Mouse (Mus musculus): ENCODE data around the gene Usp29.
A peak's percentile ranks its signal among the peaks of the same experiment; 100 is the strongest.
"Not testable (repeated sequence)": the region's sequence is repeated elsewhere in the genome, so short reads cannot be mapped to it uniquely, and the experiment has no call there.

Usp29 gene

DNA sequence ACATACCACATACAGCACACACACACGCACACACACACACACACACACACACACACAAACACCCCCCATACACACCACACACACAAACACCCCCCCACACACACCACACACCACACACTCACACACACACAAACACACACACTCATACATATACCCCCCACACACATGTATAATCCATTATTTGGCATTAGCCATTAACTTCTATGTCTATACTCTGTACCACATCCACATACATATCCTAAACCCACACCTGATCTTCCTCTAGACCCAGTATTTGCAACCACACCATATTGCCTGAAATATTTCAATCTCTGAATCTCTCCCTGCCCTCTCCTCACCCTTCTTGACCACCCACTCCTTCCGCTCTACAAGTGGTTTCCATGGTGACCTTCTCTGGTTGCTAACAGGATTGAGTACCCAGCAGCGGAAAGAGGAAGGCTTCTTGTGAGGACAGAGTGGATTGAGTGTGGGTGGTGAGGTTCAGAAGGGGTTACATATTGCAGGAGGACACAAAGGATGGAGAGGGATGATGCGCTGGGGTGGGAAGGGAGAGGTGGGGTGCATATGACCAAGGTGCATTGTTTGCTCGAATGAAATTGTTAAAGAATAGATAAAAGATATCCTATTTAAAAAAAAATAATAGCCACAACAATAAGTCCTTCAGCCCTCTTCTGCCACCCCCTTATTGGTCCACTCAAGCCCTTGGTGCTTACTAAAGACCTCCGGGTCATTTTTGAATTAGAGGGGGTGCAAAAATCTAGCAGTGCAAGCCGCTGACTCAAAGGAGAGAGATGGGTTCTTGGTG lies 195.8 kb downstream of the Usp29 start:
- DNase-seq (ENCODE audit: low spot score in 2 of 2): no peak

GRCm38 (mm10) chr7:6926731-6926995 lies 196.3 kb downstream of the Usp29 start:
- DNase-seq (ENCODE audit: low spot score in 2 of 2): no peak

DNA sequence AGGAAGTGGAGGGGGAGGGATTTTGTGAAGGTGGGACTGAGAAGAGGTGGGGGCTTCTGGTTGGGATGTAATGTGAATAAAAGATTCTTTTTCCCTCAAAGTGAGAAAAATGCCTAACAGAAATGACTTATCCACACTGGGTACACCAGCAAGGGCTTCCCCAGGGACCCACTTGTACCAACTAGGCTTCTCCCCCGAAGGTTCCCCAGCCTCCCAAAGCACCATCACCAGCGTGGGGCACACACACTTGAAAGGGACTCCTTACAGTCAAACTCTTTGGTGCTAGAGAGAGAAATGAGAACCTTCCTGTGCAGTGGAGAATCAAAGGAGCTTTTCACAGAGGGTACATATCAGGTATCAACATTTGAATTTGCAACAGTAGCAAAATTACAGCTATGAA lies 198.9 kb downstream of the Usp29 start:
- DNase-seq (ENCODE audit: low spot score in 2 of 2): no peak

GRCm38 (mm10) chr7:6934741-6935140 lies 204.4 kb downstream of the Usp29 start:
- no peak for DNase-seq (ENCODE audit: low spot score in 2 of 2)

GRCm38 (mm10) chr7:6937040-6937439 lies 206.7 kb downstream of the Usp29 start:
- peak; percentile 52 to 59 for DNase-seq (ENCODE audit: low spot score in 2 of 2)

GRCm38 (mm10) chr7:6940761-6941231 lies 210.4 kb downstream of the Usp29 start:
- no peak for DNase-seq (ENCODE audit: low spot score in 2 of 2)

DNA sequence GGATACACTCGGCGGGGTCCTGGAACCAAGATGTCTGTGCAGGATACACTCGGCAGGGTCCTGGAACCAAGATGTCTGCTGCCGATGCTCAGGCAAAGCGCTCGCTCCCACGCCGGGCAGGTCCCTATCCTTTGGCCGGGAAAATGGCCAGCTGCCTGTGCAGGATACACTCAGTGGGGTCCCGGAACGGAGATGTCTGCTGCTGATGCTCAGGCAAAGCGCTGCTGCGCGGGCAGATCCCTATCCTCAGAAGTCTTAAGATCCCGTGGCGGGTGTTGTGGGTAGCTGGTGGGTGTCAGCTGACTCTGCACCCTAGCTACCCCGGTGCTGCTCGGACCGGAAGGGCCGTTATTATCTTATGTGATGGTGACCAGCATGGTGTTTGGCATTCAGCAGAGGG lies 217.7 kb downstream of the Usp29 start:
- DNase-seq (ENCODE audit: low spot score in 2 of 2): not testable (repeated sequence)

GRCm38 (mm10) chr7:6956576-6956975 lies 226.2 kb downstream of the Usp29 start:
- no peak for DNase-seq (ENCODE audit: low spot score in 2 of 2)

DNA sequence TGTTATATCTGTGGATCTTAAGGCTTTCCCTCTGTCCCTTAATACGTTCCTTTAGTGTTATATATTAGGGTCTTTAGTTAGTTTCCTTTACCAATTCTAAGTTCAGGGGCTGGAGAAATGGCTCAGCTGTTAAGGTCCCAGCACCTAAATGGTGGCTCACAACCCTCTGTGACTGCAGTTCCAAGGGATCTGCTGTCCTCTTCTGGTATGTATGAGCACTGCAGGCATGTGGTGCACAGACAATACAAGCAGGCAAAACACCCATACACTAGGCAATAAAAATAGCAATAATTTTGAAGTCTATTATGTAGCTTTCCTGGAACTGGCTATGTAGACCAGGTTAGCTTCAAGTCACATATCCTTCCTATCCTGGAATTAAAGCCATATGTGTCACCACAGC lies 228.2 kb downstream of the Usp29 start:
- DNase-seq (ENCODE audit: low spot score in 2 of 2): no peak

DNA sequence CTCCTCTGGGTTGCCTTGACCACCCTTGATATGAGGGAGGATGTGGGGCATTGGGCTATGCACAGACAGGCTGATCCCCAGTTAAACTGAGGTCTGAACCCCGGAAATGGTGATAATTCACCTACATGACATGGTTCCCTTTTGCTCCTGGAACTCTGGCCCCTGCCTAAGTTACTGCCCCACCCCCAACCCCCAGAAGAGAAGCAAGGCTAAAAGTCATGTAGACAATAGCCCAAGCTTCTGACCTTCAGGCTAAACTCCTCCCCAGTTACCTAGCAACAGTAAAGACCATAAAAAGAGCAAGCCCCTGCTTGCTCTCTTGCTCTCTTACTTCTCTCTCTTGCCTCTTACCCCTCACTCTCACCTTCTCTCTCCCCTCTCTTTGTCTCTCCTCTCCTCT lies 243.2 kb downstream of the Usp29 start:
- DNase-seq (ENCODE audit: low spot score in 2 of 2): no peak

GRCm38 (mm10) chr7:6976890-6977289 lies 246.5 kb downstream of the Usp29 start:
- no peak for DNase-seq (ENCODE audit: low spot score in 2 of 2)

DNA sequence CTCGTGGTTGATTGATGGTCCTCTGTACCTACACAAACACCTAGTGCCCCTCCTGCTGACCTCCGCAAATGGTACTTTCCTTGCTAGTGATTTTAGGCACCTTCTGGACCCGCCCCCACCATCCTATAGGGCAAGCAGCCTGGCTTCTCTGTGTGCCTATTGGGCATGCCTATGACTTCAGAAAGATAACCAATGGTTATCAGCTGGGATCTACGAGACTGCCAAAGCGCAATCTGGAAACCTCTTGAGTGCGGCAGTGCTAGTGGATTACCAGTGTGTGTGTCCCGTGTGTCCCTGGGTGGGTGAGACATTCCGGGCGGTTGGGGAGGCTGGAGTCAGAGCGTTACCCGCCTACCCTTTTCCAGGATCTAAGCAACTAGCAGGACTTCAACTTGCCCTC lies 264.9 kb downstream of the Usp29 start, which contains the start of gene Aurkc:
Gene Aurkc, plus strand, starts transcription at position 50 of the 400 bp plus-strand sequence.
- DNase-seq (ENCODE audit: low spot score in 2 of 2): not testable (repeated sequence)

DNA sequence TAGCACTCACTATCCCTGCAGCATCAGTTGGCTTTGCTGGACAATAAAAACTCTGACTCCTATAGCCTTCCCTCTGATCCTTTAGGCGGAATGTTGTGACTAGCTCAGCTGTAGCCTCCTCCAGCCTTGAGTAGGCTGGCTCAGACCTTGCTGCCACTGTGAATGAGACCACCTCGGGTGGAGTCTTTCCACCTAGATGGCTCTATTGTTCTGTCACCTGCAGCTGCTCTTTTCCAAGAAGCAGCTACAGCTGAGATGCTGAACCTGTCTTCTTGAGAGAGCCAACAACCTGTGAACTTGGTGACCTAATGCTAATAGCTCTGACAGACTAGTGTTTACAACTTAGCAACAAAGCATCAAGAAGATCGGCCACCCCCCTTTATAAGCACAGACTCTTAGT lies 268.5 kb downstream of the Usp29 start:
- not testable (repeated sequence) for DNase-seq (ENCODE audit: low spot score in 2 of 2)

DNA sequence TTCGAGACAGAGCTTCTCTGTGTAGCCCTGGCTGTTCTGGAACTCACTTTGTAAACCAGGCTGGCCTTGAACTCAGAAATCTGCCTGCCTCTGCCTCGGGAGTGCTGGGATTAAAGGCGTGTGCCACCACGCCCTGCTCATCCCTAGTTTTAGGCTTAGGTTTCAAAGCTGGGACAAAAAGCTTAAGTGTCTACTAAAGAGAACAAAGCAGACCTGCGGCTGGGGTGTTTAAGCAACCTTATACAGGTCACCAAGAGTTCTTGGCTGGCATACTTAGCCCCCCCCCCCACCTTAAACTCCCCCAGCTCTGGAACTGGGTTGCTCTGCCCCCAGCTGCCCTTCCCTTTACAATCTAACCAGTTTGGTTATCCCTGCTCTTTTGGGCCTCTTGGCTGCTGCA lies 275.1 kb downstream of the Usp29 start:
- DNase-seq (ENCODE audit: low spot score in 2 of 2): not testable (repeated sequence)
